Mouse (Mus musculus) limb, embryonic 11.5 days (tissue): Measurements from ENCODE around the gene P2rx4. TPM values are rescaled to one million over a fixed set of nuclear protein-coding genes. Genes with fewer than 3 reads are reported as not detected.

Experiments used
- ATAC-seq: fragments of 200-750 bp; cut with Nextera tagmentation; 2 replicates; pipeline ENCODE4 v1.8.0; 2017; ENCODE audit warnings: low read depth; ENCODE audit not compliant: insufficient number of reproducible peaks, low FRiP score, low TSS enrichment
- DNase-seq: peaks from one replicate; pipeline ENCODE4 v3.0.0-alpha.2; 2015; ENCODE audit warnings: low spot score
- H3K27ac ChIP-seq: fragments of 300-500 bp; sonication (generic); replicated peaks from 2 replicates; pipeline ENCODE4 v1.5.1; 2014; ENCODE audit warnings: low read depth, mild to moderate bottlenecking, low read length
- H3K27me3 ChIP-seq: fragments of 300-500 bp; sonication (generic); 2 replicates; pipeline ENCODE4 v1.6.1; 2014; ENCODE audit warnings: mild to moderate bottlenecking, low read length, mixed read lengths; ENCODE audit not compliant: control insufficient read depth, insufficient read depth
- H3K36me3 ChIP-seq: fragments of 300-500 bp; sonication (generic); 2 replicates; pipeline ENCODE4 v1.6.1; 2014; ENCODE audit warnings: mild to moderate bottlenecking, low read length, moderate library complexity, mixed read lengths; ENCODE audit not compliant: control insufficient read depth, insufficient read depth
- H3K4me1 ChIP-seq: fragments of 300-500 bp; sonication (generic); 2 replicates; pipeline ENCODE4 v1.6.1; 2014; ENCODE audit warnings: low read length, mixed read lengths; ENCODE audit not compliant: control insufficient read depth, insufficient read depth
- H3K4me2 ChIP-seq: fragments of 300-500 bp; sonication (generic); 2 replicates; pipeline ENCODE4 v1.6.1; 2014; ENCODE audit warnings: low read depth, mild to moderate bottlenecking, moderate library complexity; ENCODE audit not compliant: severe bottlenecking
- H3K4me3 ChIP-seq: fragments of 300-500 bp; sonication (generic); 2 replicates; pipeline ENCODE4 v1.5.1; 2014; ENCODE audit warnings: low read depth, low read length
- H3K9ac ChIP-seq: fragments of 300-500 bp; sonication (generic); 2 replicates; pipeline ENCODE4 v1.6.1; 2014; ENCODE audit warnings: mild to moderate bottlenecking, low read length
- H3K9me3 ChIP-seq: fragments of 300-500 bp; sonication (generic); 2 replicates; pipeline ENCODE4 v1.6.1; 2016; ENCODE audit warnings: low read length; ENCODE audit not compliant: control insufficient read depth
- WGBS: fragments of 180-500 bp; shearing (Covaris S2); extraction: QIAGEN DNeasy Blood & Tissue Kit; methylation state at CpG from one replicate; pipeline ENCODE4 v1.1.7; 2014; 5-methylcytosine and 5-hydroxymethylcytosine counted together
- polyA plus RNA-seq: library from polyadenylated mRNA; unstranded; fragments of >200 nt; fragmentation: Nextera tagmentation; extraction: Ambion mirVana; gene quantifications from 2 replicates; pipeline ENCODE4 v1.2.1, GENCODE M21; 2014

The P2rx4 gene
- polyA plus RNA-seq, 1 experiment from 2014 or later = 4.9 TPM

GRCm38 (mm10) chr5:122679881-122680280 lies 27.5 kb upstream of the P2rx4 start:
- no peaks in the 10 kb centered on the region for H3K27me3 ChIP-seq
- no peaks in the 10 kb centered on the region for H3K9me3 ChIP-seq
- no peak for ATAC-seq
- 92% methylated on average over 8 of the region's 8 CpGs for WGBS
- no peaks in the 10 kb centered on the region for H3K36me3 ChIP-seq
- H3K4me1 ChIP-seq = no peaks in the 10 kb centered on the region
- H3K4me2 ChIP-seq = no peak overlapping the region
- H3K27ac ChIP-seq = no peak overlapping the region
- H3K4me3 ChIP-seq = no peak overlapping the region
- no peak overlapping the region for H3K9ac ChIP-seq
- no peak for DNase-seq

DNA sequence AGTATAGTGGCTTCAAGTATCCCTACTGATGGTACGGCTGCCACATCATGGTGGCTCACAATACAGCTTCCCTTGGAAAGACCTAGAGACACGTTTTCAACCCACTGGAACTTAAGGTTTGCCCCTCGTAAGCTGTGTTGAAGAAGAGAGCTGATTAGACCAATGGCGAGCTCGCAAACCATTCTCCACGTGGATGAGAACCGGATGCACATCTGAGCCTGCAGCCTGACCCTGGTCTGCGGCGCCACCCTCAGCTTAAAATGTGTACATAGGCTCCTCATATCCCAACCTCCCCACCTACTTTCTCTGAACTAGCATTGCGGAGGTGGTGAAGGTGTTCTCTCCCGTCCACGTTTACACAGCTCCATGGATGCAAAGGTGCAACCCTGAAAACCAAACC lies 26.1 kb upstream of the P2rx4 start:
- Histone ChIP-seq H3K27me3 (no peaks in the 10 kb centered on the region), H3K9me3 (no peaks in the 10 kb centered on the region), H3K4me3 (no peak overlapping the region), H3K4me1 (no peaks in the 10 kb centered on the region), H3K36me3 (no peaks in the 10 kb centered on the region), H3K4me2 (no peak overlapping the region), H3K27ac (no peak overlapping the region), H3K9ac (no peak overlapping the region)
- 86% methylated on average over 12 of the region's 12 CpGs for WGBS
- ATAC-seq (no peak), DNase-seq (no peak)

- Histone ChIP-seq H3K36me3 (no peaks in the 10 kb centered on the region), H3K4me3 (no peak overlapping the region), H3K4me2 (no peak overlapping the region), H3K27me3 (no peaks in the 10 kb centered on the region), H3K27ac (no peak overlapping the region), H3K4me1 (no peaks in the 10 kb centered on the region), H3K9ac (no peak overlapping the region), H3K9me3 (no peaks in the 10 kb centered on the region)
- 83% methylated on average over 10 of the region's 10 CpGs for WGBS
- no peak for DNase-seq
- no peak for ATAC-seq
Observed at GRCm38 (mm10) chr5:122683926-122684325, 23.4 kb upstream of the P2rx4 start.

DNA sequence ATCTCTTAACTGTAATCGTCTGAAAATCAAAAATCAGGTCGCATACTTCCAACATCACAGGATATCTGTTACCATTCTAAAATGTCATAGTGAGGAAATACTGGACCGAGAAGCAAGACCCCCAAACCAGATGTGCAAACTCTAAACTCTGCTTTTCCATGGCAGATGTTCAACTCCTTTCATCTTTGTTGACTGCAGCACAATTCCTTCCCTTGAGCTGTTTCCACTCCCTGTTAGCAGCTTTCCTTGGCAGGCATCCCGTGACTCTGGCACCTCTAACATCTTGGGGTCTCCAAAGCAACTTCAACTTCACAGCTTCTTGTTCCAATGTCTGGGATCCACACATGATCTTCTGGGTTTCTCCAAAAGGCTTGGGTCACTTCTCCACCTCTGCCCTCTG lies 20.0 kb upstream of the P2rx4 start:
- no peaks in the 10 kb centered on the region for H3K36me3 ChIP-seq
- ATAC-seq = no peak
- H3K9me3 ChIP-seq = no peaks in the 10 kb centered on the region
- H3K4me2 ChIP-seq = no peak overlapping the region
- no peak for DNase-seq
- no peaks in the 10 kb centered on the region for H3K27me3 ChIP-seq
- WGBS = 85% methylated on average over 4 of the region's 4 CpGs
- H3K9ac ChIP-seq = no peak overlapping the region
- no peak overlapping the region for H3K27ac ChIP-seq
- H3K4me3 ChIP-seq = no peak overlapping the region
- no peaks in the 10 kb centered on the region for H3K4me1 ChIP-seq

GRCm38 (mm10) chr5:122689153-122689552 lies 18.2 kb upstream of the P2rx4 start:
- no peak for DNase-seq
- H3K4me2 ChIP-seq = no peak overlapping the region
- 92% methylated on average over 7 of the region's 7 CpGs for WGBS

DNA sequence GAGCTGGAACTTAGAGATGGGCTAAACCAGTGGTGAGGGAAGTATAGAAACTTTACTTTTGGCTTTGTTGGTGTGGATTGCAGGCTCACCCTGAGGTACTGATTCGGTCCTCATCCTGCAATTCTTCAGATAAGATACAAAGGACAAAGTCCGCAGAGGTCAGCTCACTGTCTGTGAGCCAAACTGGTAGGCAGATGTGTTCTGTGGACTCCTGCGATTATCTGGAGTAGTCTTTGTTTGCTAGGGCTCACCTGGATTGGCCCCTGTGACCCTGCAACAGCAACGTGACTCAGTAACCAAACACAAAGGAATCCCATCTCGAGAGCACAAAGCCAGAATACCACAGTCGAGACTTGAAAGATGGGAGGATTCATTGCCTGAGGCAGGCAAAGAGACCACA lies 16.9 kb upstream of the P2rx4 start:
- Histone ChIP-seq H3K4me3 (no peak overlapping the region), H3K4me1 (no peaks in the 10 kb centered on the region), H3K27me3 (no peaks in the 10 kb centered on the region), H3K4me2 (no peak overlapping the region), H3K9ac (no peak overlapping the region), H3K9me3 (no peaks in the 10 kb centered on the region), H3K36me3 (no peaks in the 10 kb centered on the region), H3K27ac (no peak overlapping the region)
- DNase-seq = no peak
- no peak for ATAC-seq
- 79% methylated on average over 6 of the region's 6 CpGs for WGBS

More at GRCm38 (mm10) chr5:122689153-122689552, 18.2 kb upstream of the P2rx4 start:
- Histone ChIP-seq H3K4me1 (no peaks in the 10 kb centered on the region), H3K27ac (no peak overlapping the region), H3K36me3 (no peaks in the 10 kb centered on the region), H3K9ac (no peak overlapping the region), H3K27me3 (no peaks in the 10 kb centered on the region), H3K4me3 (no peak overlapping the region), H3K9me3 (no peaks in the 10 kb centered on the region)
- ATAC-seq = no peak

- DNase-seq = no peak
- H3K4me3 ChIP-seq = no peak overlapping the region
- 60% methylated on average over 13 of the region's 13 CpGs for WGBS
- no peaks in the 10 kb centered on the region for H3K4me1 ChIP-seq
- no peak overlapping the region for H3K9ac ChIP-seq
- no peaks in the 10 kb centered on the region for H3K27me3 ChIP-seq
- H3K9me3 ChIP-seq = no peaks in the 10 kb centered on the region
- H3K27ac ChIP-seq = no peak overlapping the region
- H3K36me3 ChIP-seq = no peaks in the 10 kb centered on the region
- no peak overlapping the region for H3K4me2 ChIP-seq
- ATAC-seq = no peak
Observed at GRCm38 (mm10) chr5:122693431-122694207, 13.7 kb upstream of the P2rx4 start.

GRCm38 (mm10) chr5:122695516-122695915 lies 11.8 kb upstream of the P2rx4 start:
- WGBS = 87% methylated on average over 8 of the region's 8 CpGs
- Histone ChIP-seq H3K4me3 (no peak overlapping the region), H3K9ac (no peak overlapping the region), H3K4me2 (no peak overlapping the region), H3K27me3 (no peaks in the 10 kb centered on the region), H3K9me3 (no peaks in the 10 kb centered on the region), H3K4me1 (no peaks in the 10 kb centered on the region), H3K27ac (no peak overlapping the region), H3K36me3 (no peaks in the 10 kb centered on the region)
- ATAC-seq (no peak), DNase-seq (no peak)
